Mouse (Mus musculus) ovary, adult 18-20 months (tissue): ENCODE results near the gene Kcnj12.

Experiments
- DNase-seq: peaks from one replicate; pipeline ENCODE4 v3.0.0; 2022; ENCODE audit warnings: low spot score, mixed read lengths

The Kcnj12 gene

DNA sequence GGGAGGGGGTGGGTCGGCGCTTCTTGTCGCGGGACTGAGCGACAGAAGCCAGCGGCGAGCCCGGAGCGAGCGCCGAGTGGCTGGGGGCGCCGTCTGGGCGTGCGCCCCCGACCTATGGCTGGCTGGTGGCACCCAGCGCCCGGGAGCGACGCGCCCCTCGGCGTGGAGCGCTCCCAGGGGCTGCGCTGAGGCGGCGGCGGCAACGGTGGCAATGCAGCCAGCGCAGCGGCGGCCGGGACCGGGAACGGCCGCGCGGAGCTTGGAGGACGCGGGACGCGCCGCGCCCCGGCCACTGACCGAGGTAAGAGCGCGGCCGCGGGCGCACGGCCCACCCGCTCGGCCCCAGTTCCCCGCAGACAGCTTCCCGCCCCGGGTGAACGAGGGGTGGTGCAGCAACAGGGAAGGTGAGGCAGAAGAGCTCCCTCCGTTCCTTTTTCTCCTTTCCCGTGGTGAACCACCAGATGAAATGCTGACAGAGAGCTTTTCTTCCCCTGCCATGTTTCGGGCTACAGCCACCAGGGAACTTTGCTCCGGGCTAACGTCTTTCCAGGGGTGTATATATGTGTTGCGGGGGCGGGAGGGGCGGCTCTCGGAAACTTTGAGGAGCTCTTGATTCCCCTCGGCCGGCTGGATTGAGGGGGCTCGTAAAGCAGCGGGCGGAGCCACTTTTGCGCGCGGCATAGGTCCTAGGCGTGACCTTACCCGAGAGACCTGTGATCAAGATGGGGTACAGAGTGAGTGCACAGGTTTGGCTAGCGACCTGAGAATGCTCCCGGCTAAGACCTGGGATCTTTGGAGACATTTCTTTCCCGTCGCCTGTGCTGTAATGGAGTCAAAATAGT is at the start of gene Kcnj12:
TSS of gene Kcnj12 (plus strand) at position 15 of the 842 bp plus-strand sequence.
- DNase-seq = no peak

DNA sequence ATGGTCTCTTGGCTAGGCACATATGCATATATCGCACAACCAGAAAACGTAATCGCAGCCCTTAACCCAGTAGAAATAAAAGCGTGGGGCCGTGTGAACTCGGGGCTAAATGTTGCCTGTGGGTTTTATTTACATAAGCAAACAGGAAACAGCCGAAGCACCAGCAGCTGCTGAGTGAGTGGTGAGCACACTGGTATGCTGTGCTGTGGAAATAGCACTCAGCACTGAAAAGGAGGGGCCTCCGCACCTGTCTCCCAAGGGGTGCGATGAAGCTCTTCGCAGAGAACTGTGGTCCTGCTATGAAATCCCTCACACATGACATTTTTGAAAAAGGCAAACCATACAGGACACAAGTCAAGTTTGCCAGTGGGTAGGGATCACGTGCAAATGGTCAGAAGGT is 47.3 kb upstream of the Kcnj12 start:
- no peak for DNase-seq

DNA sequence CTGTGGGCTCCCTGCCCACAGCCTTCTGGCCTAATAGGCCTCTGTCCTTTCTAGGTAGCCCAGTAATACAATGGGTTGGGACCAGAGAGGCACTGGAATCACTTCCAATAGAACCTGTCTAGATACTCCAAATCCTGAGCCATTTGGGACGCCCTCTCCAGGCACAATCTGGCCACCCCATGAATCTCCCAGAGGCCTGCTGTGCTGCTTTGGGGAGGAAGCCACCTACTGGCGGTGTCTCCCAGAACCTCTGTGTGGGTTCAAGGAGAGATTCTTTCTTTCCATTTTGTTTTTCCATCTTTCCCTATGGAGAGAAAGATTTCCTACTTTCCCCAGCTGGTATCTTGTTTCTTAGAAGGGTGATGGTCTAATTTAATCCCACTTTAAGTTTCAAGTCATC is 46.1 kb upstream of the Kcnj12 start:
- no peak for DNase-seq

DNA sequence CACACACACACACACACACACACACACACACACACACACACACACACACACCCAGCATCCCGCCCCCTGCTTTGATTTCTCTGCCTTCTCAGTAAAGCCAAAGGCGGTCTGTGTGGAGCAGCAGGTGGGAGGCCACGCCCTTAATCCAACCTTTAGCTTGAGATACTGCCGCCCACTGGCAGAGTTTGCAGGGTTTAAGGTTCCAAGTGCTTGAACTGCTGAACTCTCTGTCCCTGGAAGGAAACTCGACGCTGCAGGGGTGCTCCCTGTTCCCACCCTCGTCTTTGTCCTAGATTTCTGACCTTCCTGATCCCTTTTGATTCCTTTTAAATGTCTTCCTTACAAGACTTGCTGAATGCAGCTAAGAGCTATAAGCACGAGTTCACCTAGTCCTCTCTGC is 45.6 kb upstream of the Kcnj12 start:
- no peak for DNase-seq

DNA sequence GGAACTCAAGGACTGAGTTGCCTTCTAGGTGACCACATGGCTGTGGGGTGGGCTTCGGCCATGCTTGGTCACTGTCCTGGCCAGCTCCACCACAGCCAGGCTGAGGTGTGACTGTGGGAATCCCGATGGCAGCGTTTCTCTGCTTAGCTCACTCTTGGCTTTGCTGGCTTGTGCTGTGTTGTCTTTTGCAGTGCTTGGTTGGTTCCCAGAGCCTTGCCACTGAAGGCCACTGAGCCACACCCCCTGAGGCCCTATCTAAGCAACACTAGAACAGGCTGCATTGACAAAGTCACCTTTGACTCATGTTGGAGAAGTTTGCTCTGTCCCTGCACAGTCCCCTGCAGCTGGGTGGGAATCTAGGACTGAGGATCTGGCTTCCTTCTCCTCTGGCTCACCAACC is 45.2 kb upstream of the Kcnj12 start:
- DNase-seq = no peak

DNA sequence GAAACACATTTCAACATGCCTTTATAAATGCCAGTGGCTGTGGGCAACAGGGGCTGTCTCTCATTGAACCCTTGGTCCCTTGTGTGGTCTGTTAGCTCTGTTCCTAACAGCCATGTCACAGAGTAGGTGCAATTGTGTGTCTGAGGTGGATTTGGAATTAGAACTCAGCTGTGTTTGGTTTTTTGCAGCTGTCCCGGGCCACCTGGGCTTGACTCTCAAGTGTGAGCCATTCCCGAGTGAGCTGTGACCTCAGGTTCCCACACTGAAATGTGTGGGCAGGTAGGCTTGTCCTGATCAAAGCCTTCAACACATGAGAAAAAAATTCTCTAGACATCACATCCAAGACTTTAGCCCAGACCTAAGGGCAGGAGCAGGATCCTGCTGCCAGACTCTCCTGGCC is 43.7 kb upstream of the Kcnj12 start:
- no peak for DNase-seq

DNA sequence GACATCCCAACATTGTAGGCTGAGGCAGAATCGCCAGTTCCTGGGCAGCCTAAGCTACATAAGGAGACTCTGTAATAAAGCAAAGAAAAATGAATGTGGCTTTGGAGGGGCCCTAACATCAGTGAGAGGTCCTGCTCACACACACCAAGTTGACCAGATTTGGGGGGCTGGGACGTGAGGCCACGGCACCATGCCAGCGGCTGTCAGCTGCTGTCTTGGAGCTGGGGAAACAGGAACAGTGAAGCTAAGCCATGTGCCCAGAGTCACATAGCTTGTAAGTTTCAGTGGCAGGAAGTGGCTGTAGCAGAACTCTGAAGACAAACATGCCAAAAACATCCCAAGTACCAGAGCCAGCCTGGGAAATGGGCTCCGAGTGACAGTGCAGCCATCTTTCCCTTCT is 42.6 kb upstream of the Kcnj12 start:
- DNase-seq = no peak

DNA sequence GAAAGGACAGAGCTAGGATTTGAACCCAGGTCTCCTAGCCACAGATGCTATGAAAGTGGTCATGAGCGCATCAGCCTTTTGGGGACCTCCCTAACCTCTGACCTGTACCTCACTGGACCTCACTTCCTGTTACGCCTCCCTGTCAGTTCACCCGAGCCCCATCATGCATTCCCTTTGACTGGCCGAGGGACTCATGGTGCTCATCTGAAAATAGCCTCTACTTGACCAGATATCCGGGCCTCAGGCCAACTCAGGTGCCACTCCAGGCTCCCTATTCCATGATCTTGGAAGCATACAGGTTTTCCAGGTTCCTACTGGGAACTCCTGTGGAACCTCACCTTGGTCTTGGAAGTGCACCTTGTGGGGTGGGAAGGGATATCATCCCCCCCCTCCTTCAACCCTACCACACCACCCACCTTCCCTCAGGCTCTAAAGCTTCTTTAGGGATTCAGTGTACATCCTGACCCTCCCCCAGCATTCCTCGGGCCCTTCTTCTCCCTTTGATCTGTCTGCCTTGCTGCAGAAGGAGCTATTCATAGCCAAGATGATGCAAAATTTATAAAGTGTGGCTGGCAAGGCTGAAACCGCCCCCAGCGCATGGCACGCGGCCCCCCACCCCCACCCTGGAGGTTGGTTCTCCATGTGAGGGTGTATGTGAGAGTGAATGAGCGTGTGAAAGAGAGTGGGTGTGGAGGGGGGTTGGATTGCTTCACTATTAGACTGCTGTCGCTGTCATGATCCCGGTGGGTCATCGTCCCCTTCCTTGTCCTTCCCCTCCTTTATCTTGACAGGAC is 40.5 kb upstream of the Kcnj12 start:
- no peak for DNase-seq

DNA sequence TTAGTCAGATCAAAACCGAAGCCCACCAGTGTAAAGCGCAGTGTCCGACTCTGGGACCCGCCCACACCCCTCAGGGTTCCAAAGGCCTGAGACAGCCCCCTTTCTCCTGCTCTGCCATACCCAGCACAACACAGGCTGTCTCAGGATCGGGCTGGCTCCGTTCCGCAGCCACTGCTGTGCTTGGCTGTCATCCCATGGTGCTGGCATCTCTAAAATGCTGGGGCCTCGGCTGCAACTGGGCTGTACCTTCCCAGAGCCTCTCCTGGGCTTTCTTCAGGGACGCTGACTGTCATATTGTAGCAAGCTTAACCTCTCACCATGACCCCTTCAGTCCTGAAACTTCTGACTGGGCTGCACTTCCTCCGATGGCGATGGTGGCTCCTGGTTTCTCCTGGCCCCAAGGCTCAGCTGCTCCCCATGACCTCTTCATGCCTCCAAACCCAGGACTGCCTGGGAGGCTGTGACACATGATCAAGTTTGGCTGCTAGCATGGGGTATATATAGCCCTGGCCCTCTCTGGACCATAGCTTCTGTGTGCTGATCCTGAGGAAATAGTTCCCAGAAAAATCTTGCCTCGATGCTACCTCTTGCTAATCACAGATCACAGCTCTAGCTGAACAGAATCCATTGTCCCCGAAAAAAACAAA is 37.3 kb upstream of the Kcnj12 start:
- no peak for DNase-seq

DNA sequence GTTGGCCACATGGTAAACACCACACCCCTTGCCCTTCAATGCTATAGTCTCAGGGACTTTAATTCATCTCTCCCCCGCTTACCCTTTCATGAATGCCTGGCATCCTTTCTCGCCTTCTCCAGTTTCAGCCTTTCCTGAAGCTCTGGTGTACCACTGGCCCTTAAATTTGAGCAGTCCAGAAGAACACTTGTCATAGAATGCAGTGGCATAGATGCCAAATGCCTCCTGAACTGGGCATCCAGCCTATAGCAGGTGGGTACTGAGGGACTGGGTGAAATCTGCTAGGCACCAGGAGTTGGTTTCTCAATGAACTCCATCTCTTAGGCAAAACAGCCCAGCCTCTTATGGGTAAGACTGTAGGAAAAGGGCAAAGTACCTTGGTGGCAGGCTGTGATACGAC is 31.9 kb upstream of the Kcnj12 start:
- no peak for DNase-seq

DNA sequence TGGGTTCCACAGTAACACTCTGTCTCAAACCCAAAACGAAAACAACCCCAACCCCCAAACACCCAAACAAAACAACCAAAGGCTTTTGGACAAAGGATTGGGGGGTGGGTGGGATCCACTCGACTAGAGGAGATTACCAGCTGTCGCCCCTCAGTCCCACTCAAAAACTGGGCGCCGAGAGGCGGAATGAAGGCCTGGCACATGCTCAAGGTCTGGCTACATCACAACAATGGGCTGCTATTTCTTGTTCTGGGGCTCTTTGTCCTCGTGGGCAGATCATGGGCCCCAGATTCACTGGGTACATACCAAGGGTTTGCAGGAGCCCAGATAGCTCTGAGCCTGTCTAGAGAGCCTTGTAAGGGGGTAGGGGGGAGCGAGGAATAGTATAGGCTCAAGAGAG is 19.6 kb upstream of the Kcnj12 start:
- no peak for DNase-seq

DNA sequence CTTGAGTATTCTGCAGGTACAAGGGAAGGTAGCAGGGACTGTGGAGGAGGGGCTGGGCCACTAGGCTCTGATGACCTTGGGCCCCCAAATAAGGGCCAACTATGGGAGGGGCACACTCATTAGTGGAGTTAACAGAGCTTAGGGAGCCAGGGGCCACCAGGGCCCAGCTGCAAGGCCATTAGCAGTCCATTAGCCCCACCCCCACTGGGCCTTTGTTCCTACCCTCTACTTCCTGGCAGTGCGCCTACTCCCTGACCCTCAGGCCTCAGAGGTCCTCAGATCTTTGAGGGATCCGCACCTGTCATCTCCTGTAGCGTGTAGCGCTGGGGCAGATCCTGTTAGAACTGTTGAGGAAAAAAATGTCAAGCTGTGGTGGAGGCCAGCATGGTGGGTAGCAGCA is 18.3 kb upstream of the Kcnj12 start:
- no peak for DNase-seq

DNA sequence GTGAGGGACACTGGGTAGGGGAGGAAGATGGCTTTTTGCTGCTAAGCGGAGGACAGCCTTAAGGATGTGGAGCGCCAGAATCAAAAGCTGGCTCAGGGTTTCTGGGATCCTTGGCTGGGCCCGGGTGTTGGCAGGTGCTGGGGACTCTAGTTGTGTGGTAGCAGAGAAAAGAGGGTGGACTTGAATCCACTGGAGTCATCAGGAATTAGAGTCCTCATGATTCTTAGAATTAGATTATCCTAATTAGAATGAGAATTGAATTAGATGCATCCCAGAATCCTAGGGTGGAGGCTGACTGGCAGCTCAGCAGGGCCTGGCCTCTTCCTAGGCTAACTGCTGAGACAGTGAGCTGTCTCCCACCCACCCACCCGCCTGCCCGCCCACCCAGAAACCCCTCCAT is 17.6 kb upstream of the Kcnj12 start:
- DNase-seq = no peak

DNA sequence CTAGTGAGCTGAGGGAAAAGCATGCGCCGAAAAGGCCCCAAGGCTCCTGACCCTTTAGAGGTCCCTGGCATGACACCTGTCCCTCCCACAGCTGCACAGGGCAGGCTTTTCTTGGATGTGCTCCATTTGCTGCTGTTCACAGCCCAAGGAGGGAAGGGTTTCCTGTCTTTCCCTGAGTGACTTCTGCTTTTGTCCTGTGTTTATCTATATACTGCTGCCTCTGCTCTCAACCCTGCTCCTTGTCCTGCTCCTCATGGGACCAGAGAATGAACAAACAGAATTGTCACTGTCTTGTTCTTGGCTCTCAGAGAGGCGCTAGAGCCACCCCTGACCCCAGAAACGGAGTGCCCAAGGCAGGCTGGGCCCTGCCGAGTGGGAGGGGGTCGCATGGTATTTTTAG is 17.0 kb upstream of the Kcnj12 start:
- no peak for DNase-seq

DNA sequence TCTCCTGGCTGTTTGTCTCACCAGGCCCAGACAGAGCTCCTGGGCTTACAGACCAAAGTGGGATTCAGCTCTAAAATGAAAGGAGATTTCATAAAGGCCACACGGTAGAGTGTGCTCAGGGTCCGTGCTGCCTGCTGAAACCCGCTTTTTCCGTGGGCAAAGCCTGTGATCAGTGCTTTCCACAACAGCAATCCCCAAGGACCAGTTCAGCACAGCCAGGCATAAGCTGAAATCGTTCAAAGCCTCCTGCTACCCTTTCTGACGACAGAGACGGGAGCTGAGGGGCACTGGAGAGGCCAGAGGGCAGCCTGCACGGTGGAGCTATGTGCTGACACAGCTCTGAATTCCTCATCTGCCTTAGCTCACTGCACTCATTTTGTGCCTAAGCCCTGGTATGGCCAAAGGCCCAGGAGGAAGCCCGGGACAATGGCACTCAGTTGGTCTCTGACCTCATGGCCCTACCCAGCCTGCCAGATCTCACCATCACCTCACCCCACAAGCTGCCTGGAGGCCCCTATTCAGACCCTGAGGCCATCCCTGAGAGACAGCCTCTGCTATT is 10.5 kb upstream of the Kcnj12 start:
- no peak for DNase-seq

DNA sequence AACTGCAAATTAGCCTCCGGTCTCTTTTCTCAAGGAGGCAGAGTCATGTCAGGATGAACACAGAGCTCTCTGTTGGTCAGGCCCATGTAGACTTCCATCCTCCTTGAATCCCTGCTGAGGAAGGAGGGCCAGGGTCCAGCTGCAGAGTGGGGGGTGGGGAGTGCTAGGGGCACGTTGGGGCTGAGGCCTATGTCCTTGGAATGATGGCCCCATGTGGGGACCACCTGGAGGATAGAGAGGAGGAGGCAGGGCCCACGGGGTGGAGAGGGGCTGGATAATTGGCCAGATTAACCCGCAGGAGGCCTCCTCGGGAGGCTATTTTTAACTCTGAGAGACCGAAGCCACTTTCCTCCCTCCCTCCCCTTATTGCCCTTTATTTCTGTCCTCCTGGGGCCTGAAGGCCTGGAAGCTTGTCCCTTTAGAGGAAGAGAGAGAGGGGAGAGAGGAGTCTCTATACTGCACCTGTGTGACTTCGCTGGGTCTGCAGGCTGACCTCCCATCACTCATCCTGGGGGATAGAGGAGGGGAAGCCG is 5.4 kb upstream of the Kcnj12 start:
- no peak for DNase-seq

DNA sequence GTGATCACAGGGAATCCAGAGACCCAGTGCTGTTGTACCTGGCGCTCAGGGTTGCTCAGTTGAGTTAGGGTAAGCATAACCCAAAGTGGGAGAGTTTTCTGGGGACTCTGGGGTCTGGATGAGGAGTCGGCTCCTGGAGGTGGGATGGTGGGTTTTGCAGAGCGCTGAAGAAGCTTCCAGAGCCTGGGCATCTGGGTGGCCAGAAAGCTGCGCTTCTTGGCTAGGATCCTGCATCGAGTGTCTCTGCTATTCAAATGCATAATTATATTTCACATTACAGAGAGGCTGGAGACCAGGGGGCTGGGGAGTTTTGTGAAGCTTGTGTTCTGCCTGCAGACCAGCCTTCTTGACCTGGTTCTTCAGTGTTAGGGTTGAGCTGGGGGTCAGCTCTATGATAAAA is 1.2 kb upstream of the Kcnj12 start:
- no peak for DNase-seq

DNA sequence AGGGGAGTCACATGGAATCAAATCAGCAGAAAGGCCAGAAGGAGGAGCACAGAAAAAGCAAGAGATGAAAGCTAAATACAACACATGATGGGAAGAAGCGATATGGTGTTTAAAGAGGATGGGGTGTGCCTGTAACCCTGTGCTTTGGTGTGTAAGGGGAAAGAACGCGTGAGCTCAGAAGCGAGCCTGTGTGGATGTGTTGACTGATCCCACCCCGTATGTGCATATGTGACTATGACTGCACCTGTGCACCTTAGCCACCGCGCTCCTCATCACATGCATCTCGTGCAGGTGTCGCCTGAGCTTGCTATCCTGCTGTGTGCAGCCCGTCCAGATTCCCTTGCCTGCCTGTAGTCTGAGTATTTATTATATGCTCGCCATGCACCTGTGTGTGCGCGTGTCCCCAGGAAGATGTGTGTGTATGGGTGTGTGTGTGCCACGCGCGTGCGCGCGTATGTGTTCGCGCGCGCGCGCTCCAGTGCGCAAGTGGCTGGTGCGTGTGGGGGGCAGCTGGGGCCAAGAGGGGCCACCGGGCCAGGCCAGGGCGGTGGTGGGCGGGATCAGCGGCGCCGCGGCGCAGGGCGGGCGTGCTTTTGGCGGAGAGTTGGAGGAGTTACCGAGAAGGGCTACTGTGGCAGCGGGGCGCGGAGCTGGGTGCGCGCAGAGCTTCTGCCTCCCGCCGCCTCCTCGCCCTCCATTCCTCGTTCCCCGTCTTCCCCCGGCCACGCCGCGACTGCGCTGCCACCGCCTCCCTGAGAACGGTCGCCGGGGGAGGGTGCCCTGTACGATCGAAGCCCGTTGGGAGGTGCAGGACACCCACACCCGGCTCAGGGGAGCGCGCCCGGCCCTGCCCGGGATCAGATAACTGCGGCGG is 451 bp upstream of the Kcnj12 start:
- no peak for DNase-seq

DNA sequence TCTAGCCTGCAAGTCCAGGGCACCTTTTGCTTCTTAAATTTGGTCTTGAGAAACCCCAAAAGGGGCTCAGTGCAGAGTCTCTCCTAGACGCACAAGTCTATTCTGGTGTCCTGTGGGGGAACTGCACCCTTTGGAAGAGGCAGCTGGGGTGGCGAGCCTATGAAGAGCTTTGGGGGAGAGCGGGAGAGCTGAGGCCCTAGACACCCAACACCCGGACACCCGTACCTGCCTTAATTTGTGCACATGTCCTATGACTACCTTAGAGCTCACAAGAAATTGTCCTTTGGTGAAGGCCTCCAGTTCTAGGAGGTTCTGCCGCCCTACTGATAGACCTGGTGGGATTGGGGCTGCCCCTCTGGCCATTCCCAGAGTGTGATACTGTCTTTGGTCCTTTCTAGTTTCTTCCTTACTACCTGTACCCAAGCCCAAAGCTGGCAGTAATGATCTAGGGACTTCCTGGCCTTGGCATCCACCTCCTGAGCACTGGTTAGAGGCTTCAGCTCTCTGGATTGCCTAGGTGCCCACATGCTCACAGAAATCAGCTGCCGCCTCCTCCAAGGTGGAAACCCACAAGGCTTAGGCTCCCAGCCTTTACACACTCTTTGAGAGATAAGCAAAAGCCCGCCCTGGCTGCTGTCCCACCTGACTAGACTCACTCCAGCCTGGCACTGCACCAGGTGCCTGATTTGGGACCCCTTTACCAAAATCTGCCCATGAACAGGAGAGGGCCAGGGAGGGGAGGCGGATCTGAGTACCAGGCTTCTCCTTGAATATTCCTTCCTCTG is 1.2 kb downstream of the Kcnj12 start:
- DNase-seq = no peak

DNA sequence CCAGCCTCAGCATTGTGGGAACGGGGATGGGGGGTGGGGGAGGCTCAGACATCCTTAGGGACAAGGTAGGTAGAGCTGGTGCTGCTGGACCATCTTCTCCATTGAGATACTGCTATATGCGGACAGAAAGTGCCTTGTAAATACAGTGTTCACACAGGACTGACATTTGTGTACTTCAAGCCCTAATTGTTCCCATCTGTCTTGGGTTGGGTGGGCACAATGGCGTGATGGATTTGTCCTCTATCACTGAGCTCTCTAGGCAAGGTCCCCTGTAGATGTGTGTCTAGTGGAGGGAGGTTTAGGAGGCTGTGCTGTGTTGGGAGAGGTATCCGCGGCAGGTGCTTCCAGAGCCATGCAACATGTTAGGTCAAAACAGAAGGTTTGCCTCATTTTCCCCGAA is 2.0 kb downstream of the Kcnj12 start:
- no peak for DNase-seq

DNA sequence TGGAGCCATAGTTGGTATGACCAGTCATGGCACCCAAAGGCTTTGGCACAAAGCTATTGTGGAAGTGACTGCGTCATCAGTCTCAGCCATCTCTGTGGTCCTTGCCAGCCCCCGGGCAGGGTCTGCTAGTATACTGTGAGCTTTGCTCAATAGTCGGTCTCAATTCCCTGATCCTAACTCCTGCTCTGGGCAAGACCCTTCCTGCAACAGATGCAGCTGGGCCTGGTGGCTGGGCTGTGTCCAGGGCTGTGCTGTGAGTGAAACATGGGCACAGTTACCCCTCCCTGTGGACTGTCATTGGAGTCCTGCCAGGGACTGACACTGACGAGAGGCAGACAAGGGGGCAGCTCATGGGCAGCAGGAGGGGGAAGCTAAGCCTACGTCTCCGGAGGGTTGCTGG is 2.6 kb downstream of the Kcnj12 start:
- no peak for DNase-seq
